Mouse (Mus musculus) liver, embryonic 16.5 days (tissue): ENCODE results near the gene Elovl2. TPM values are rescaled to one million over a fixed set of nuclear protein-coding genes. Genes with fewer than 3 reads are reported as not detected.
"Not testable (repeated sequence)": the region's sequence is repeated elsewhere in the genome, so short reads cannot be mapped to it uniquely, and the experiment has no call there.

Experiments
- ATAC-seq: fragments of 200-750 bp; cut with Nextera tagmentation; 2 replicates; pipeline ENCODE4 v1.8.0; 2017; ENCODE audit warnings: low read depth, mild to moderate bottlenecking, moderate number of reproducible peaks, moderate library complexity
- H3K27ac ChIP-seq: fragments of 300-500 bp; sonication (generic); 2 replicates; pipeline ENCODE4 v1.5.1; 2014; ENCODE audit warnings: mild to moderate bottlenecking, low read length
- H3K27me3 ChIP-seq: fragments of 300-500 bp; sonication (generic); 2 replicates; pipeline ENCODE4 v1.6.1; 2014; ENCODE audit warnings: low read depth, low read length, mixed read lengths; ENCODE audit not compliant: control insufficient read depth, insufficient read depth
- H3K36me3 ChIP-seq: fragments of 300-500 bp; sonication (generic); 2 replicates; pipeline ENCODE4 v1.6.1; 2014; ENCODE audit warnings: mild to moderate bottlenecking; ENCODE audit not compliant: control insufficient read depth, insufficient read depth
- H3K4me1 ChIP-seq: fragments of 300-500 bp; sonication (generic); 2 replicates; pipeline ENCODE4 v1.6.1; 2014; ENCODE audit warnings: low read depth, low read length, mixed read lengths; ENCODE audit not compliant: control insufficient read depth
- H3K4me2 ChIP-seq: fragments of 300-500 bp; sonication (generic); 2 replicates; pipeline ENCODE4 v1.6.1; 2014; ENCODE audit warnings: low read depth, low read length, mixed read lengths
- H3K4me3 ChIP-seq: fragments of 300-500 bp; sonication (generic); 2 replicates; pipeline ENCODE4 v1.5.1; 2014; ENCODE audit warnings: low read depth, mild to moderate bottlenecking, low read length
- H3K9ac ChIP-seq: fragments of 300-500 bp; sonication (generic); 2 replicates; pipeline ENCODE4 v1.6.1; 2014; ENCODE audit warnings: low read depth, low read length
- H3K9me3 ChIP-seq: fragments of 300-500 bp; sonication (generic); replicated peaks from 2 replicates; pipeline ENCODE4 v1.6.1; 2016; ENCODE audit warnings: low read length; ENCODE audit not compliant: control insufficient read depth
- WGBS: fragments of 180-500 bp; shearing (Covaris S2); extraction: QIAGEN DNeasy Blood & Tissue Kit; methylation state at CpG from one replicate; pipeline ENCODE4 v1.1.7; 2014; ENCODE audit not compliant: insufficient replicate concordance; 5-methylcytosine and 5-hydroxymethylcytosine counted together
- polyA plus RNA-seq: library from polyadenylated mRNA; unstranded; fragments of >200 nt; fragmentation: Nextera tagmentation; extraction: Ambion mirVana; gene quantifications from 2 replicates; pipeline ENCODE4 v1.2.1, GENCODE M21; 2015

Elovl2 gene
- polyA plus RNA-seq, 1 experiment from 2014 or later: 50.6 TPM

- peak; percentile 37; the same call in 1 of the 2 replicates for ATAC-seq
- H3K4me3 ChIP-seq: no peak overlapping the region
- no peak overlapping the region for H3K4me2 ChIP-seq
- H3K9me3 ChIP-seq: no peaks in the 10 kb centered on the region
- H3K36me3 ChIP-seq: no peaks in the 10 kb centered on the region
- WGBS: 49% methylated on average over 5 of the region's 5 CpGs
- no peak overlapping the region for H3K9ac ChIP-seq
- no peaks in the 10 kb centered on the region for H3K27me3 ChIP-seq
- H3K27ac ChIP-seq: no peak overlapping the region
- no peaks in the 10 kb centered on the region for H3K4me1 ChIP-seq
Observed at GRCm38 (mm10) chr13:41226513-41226912, 6.3 kb upstream of the Elovl2 start.

GRCm38 (mm10) chr13:41219687-41220303 is 410 bp downstream of the Elovl2 start:
- peak overlapping the region; percentile 57 for H3K9ac ChIP-seq
- peak overlapping the region; percentile 61 for H3K4me3 ChIP-seq
- 4% methylated on average over 37 of the region's 39 CpGs for WGBS
- no peaks in the 10 kb centered on the region for H3K9me3 ChIP-seq
- H3K27me3 ChIP-seq: peaks cover 12% of the 10 kb centered on the region
- no peaks in the 10 kb centered on the region; the same call in 1 of the 2 replicates for H3K4me1 ChIP-seq
- H3K36me3 ChIP-seq: no peaks in the 10 kb centered on the region
- no peak overlapping the region for H3K27ac ChIP-seq
- peak overlapping the region; percentile 60 for H3K4me2 ChIP-seq
- peak; percentile 19 for ATAC-seq

GRCm38 (mm10) chr13:41219056-41219455 is 1.1 kb downstream of the Elovl2 start:
- 42% methylated on average over 1 of the region's 1 CpGs for WGBS
- peak overlapping the region; percentile 61 for H3K4me3 ChIP-seq
- no peak overlapping the region for H3K27ac ChIP-seq
- peak overlapping the region; percentile 40 for H3K4me2 ChIP-seq
- H3K9me3 ChIP-seq: no peaks in the 10 kb centered on the region
- no peak for ATAC-seq
- H3K9ac ChIP-seq: 0 out of 2 replicates have a peak overlapping the region, but pooled peaks have one; percentile 13
- no peaks in the 10 kb centered on the region for H3K36me3 ChIP-seq
- H3K27me3 ChIP-seq: peaks cover 12% of the 10 kb centered on the region
- H3K4me1 ChIP-seq: no peaks in the 10 kb centered on the region; the same call in 1 of the 2 replicates

GRCm38 (mm10) chr13:41216236-41216635 is 4.0 kb downstream of the Elovl2 start:
- Histone ChIP-seq H3K36me3 (no peaks in the 10 kb centered on the region), H3K9me3 (no peaks in the 10 kb centered on the region), H3K27me3 (peaks cover 12% of the 10 kb centered on the region), H3K27ac (no peak overlapping the region), H3K9ac (no peak overlapping the region), H3K4me1 (no peaks in the 10 kb centered on the region; the same call in 1 of the 2 replicates), H3K4me2 (0 out of 2 replicates have a peak overlapping the region, but pooled peaks have one; percentile 1), H3K4me3 (no peak overlapping the region)
- ATAC-seq: peak; percentile 55
- 51% methylated on average over 3 of the region's 3 CpGs for WGBS

- WGBS: 34% methylated on average over 6 of the region's 6 CpGs
- peaks cover 12% of the 10 kb centered on the region for H3K27me3 ChIP-seq
- no peak overlapping the region for H3K4me3 ChIP-seq
- ATAC-seq: no peak
- no peak overlapping the region for H3K9ac ChIP-seq
- H3K27ac ChIP-seq: 0 out of 2 replicates have a peak overlapping the region, but pooled peaks have one; percentile 27
- H3K4me1 ChIP-seq: no peaks in the 10 kb centered on the region; the same call in 1 of the 2 replicates
- H3K4me2 ChIP-seq: peak overlapping the region; percentile 1; the same call in 1 of the 2 replicates
- no peaks in the 10 kb centered on the region for H3K9me3 ChIP-seq
- no peaks in the 10 kb centered on the region for H3K36me3 ChIP-seq
Observed at GRCm38 (mm10) chr13:41215669-41216068, 4.5 kb downstream of the Elovl2 start.

GRCm38 (mm10) chr13:41212558-41213322 is 7.5 kb downstream of the Elovl2 start:
- H3K9ac ChIP-seq: no peak overlapping the region
- H3K9me3 ChIP-seq: no peaks in the 10 kb centered on the region
- H3K4me3 ChIP-seq: no peak overlapping the region
- H3K4me1 ChIP-seq: no peaks in the 10 kb centered on the region; the same call in 1 of the 2 replicates
- WGBS: 53% methylated on average over 6 of the region's 6 CpGs
- H3K4me2 ChIP-seq: no peak overlapping the region
- ATAC-seq: peak; percentile 72
- no peaks in the 10 kb centered on the region for H3K36me3 ChIP-seq
- H3K27ac ChIP-seq: peak overlapping the region; percentile 11; the same call in 1 of the 2 replicates
- H3K27me3 ChIP-seq: no peaks in the 10 kb centered on the region

- Histone ChIP-seq H3K9me3 (no peaks in the 10 kb centered on the region), H3K36me3 (no peaks in the 10 kb centered on the region), H3K27me3 (no peaks in the 10 kb centered on the region), H3K4me2 (0 out of 2 replicates have a peak overlapping the region, but pooled peaks have one; percentile 3), H3K4me1 (no peaks in the 10 kb centered on the region; the same call in 1 of the 2 replicates), H3K9ac (no peak overlapping the region), H3K4me3 (no peak overlapping the region), H3K27ac (peak overlapping the region; percentile 18; the same call in 1 of the 2 replicates)
- 53% methylated on average over 4 of the region's 4 CpGs for WGBS
- ATAC-seq: peak; percentile 46
Observed at GRCm38 (mm10) chr13:41211276-41211675, 8.9 kb downstream of the Elovl2 start.

- H3K4me1 ChIP-seq: no peaks in the 10 kb centered on the region
- WGBS: 68% methylated on average over 5 of the region's 5 CpGs
- no peak overlapping the region for H3K4me3 ChIP-seq
- H3K27ac ChIP-seq: no peak overlapping the region
- H3K27me3 ChIP-seq: no peaks in the 10 kb centered on the region
- H3K36me3 ChIP-seq: no peaks in the 10 kb centered on the region
- H3K4me2 ChIP-seq: no peak overlapping the region
- H3K9me3 ChIP-seq: no peaks in the 10 kb centered on the region
- ATAC-seq: no peak
- H3K9ac ChIP-seq: no peak overlapping the region
Observed at GRCm38 (mm10) chr13:41206241-41206640, 14.0 kb downstream of the Elovl2 start.

- H3K4me1 ChIP-seq, H3K36me3 ChIP-seq, H3K4me3 ChIP-seq, H3K4me2 ChIP-seq, H3K9me3 ChIP-seq, H3K27me3 ChIP-seq, H3K27ac ChIP-seq, ATAC-seq, H3K9ac ChIP-seq: not testable (repeated sequence)
Observed at GRCm38 (mm10) chr13:41205568-41205967, 14.6 kb downstream of the Elovl2 start.
